ENCODE assay signal across 21 mouse cellular contexts in the genomic region with DNA sequence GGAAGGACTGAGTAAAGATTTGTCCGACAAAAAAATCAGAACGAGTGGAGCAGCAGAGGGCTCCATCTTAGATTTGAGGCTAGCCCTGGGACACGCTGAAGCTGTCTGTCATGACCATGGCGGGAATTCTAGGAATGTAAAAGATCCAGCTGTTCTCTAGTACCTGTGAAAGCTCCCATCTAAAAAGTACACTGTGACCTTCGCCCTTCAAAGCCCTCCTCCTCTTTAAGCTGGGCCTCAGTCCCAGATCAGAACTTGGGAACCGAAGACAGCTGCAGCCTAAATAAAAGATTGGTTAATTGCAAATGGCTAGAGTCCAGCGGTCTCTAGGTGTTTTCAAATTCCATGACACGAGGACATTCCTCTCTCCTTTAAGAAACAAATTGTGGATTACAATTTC.
"Had no signal": no experiment of that assay in that cellular context is flagged by ENCODE, and none has a peak within 500 bp of the region (broad histone marks: within the 10 kb centered on the region; RNA-seq: fewer than 3 reads in every experiment).

No protein-coding gene starts in this region.

- ATAC-seq: intestine, embryonic 16.5 days; liver, postnatal 0 days; lung, postnatal 0 days; midbrain, embryonic 15.5 days had no signal

- H3K27ac ChIP-seq: left cerebral cortex, adult 2 months; limb, embryonic 12.5 days; limb, embryonic 15.5 days; liver, embryonic 14.5 days; macrophage; midbrain, embryonic 12.5 days; midbrain, embryonic 15.5 days; neural tube, embryonic 13.5 days had no signal

- H3K4me1 ChIP-seq: midbrain, embryonic 12.5 days; neural tube, embryonic 13.5 days; stomach, embryonic 15.5 days had no signal

- H3K9me3 ChIP-seq: limb, embryonic 12.5 days; limb, embryonic 15.5 days; midbrain, embryonic 12.5 days; midbrain, embryonic 15.5 days; neural tube, embryonic 13.5 days; stomach, embryonic 15.5 days had no signal

- H3K4me2 ChIP-seq: limb, embryonic 12.5 days; limb, embryonic 15.5 days; liver, embryonic 11.5 days; lung, embryonic 14.5 days; midbrain, embryonic 12.5 days; midbrain, embryonic 15.5 days; neural tube, embryonic 13.5 days; stomach, embryonic 15.5 days had no signal

- H3K9ac ChIP-seq: limb, embryonic 12.5 days; limb, embryonic 15.5 days; liver, embryonic 14.5 days; liver, postnatal 0 days; lung, embryonic 14.5 days; midbrain, embryonic 12.5 days; midbrain, embryonic 15.5 days; neural tube, embryonic 13.5 days; stomach, embryonic 15.5 days had no signal

- DNase-seq: kidney, adult 2 months; kidney, postnatal 14 days; layer of hippocampus, postnatal 36 days; left cerebral cortex, postnatal 4 days; liver, postnatal 0 days; lung, embryonic 14.5 days; right cerebral cortex, postnatal 4 days; thymus, postnatal 25 days had no signal

- H3K4me3 ChIP-seq: left cerebral cortex, adult 2 months; limb, embryonic 12.5 days; limb, embryonic 15.5 days; midbrain, embryonic 12.5 days; midbrain, embryonic 15.5 days; myocyte; neural tube, embryonic 13.5 days; stomach, embryonic 15.5 days had no signal

- H3K27me3 ChIP-seq: limb, embryonic 12.5 days; limb, embryonic 15.5 days; neural tube, embryonic 13.5 days; stomach, embryonic 15.5 days had no signal

- H3K36me3 ChIP-seq: limb, embryonic 12.5 days; limb, embryonic 15.5 days; midbrain, embryonic 12.5 days; midbrain, embryonic 15.5 days; neural tube, embryonic 13.5 days; stomach, embryonic 15.5 days had no signal
